In genomic region chr8:113735496-113736060, GRCm38 (mm10) we compare ENCODE assay signal across 17 mouse cellular contexts.
DNase-seq lines count a peak whose midpoint lies in the region; TF ChIP-seq lines count a peak whose summit lies in the region.
"Had no signal": no experiment of that assay in that cellular context is flagged by ENCODE, and none has a peak within 500 bp of the region (broad histone marks: within the 10 kb centered on the region; RNA-seq: fewer than 3 reads in every experiment).

No protein-coding gene starts in this region.

- TF ChIP-seq POLR2A in heart, adult 2 months (IDR thresholded peaks at IDR 0.05; ENCODE audit: insufficient read depth, low read depth, low read length), result no peak
- TF ChIP-seq POLR2A in lung, adult 2 months (IDR thresholded peaks at IDR 0.05; ENCODE audit: borderline replicate concordance, extremely low read depth, low read depth, low read length), result peak; percentile 27; the same call in 1 of the 2 replicates

- no peaks in the 10 kb centered on the region for H3K79me2 ChIP-seq in heart, adult 2 months (replicated peaks; ENCODE audit: control insufficient read depth, insufficient read depth, low read length)

- peaks cover 2% of the 10 kb centered on the region; the same call in 1 of the 2 replicates for H3K4me1 ChIP-seq in heart, adult 2 months (ENCODE audit: control insufficient read depth, insufficient read depth, low read length)
- H3K4me1 ChIP-seq in lung, adult 2 months (ENCODE audit: control insufficient read depth, insufficient read depth, low read length), result peaks cover 6% of the 10 kb centered on the region
- H3K4me1 ChIP-seq: embryonic facial prominence, embryonic 13.5 days; neural tube, embryonic 12.5 days had no signal

- no peak for TF ChIP-seq CTCF in heart, adult 2 months (IDR thresholded peaks at IDR 0.05)
- no peak for TF ChIP-seq CTCF in lung, adult 2 months (IDR thresholded peaks at IDR 0.05; ENCODE audit: insufficient read depth, low read length)

- peak; percentile 14 to 20 for DNase-seq in heart, adult 2 months
- no peak for DNase-seq in heart, postnatal 4 days
- peak; percentile 47 for DNase-seq in adrenal gland, postnatal 25 days
- peak; percentile 6 for DNase-seq in lung, adult 2 months
- DNase-seq in lung, postnatal 4 days, result peak; percentile 25 to 56
- no peak for DNase-seq in left cerebral cortex, postnatal 4 days
- DNase-seq in thymus, postnatal 14 days, result no peak
- DNase-seq in testis, postnatal 10 days (ENCODE audit: low spot score), result no peak
- DNase-seq: cerebellum, adult 2 months; kidney, adult 2 months; kidney, postnatal 14 days; right cerebral cortex, postnatal 14 days; thymus, postnatal 25 days had no signal

- H3K4me3 ChIP-seq in heart, adult 2 months, result no peak overlapping the region
- no peak overlapping the region for H3K4me3 ChIP-seq in lung, adult 2 months (replicated peaks; ENCODE audit: extremely low read depth, low read depth, low read length)
- H3K4me3 ChIP-seq: embryonic facial prominence, embryonic 13.5 days; neural tube, embryonic 12.5 days had no signal

- H3K27me3 ChIP-seq in heart, adult 2 months (ENCODE audit: control insufficient read depth, insufficient read depth, low read length), result no peaks in the 10 kb centered on the region
- H3K27me3 ChIP-seq: embryonic facial prominence, embryonic 13.5 days; neural tube, embryonic 12.5 days; Patski had no signal

- H3K27ac ChIP-seq in heart, adult 2 months, result peak overlapping the region; percentile 8; the same call in 1 of the 2 replicates
- H3K27ac ChIP-seq: embryonic facial prominence, embryonic 13.5 days; neural tube, embryonic 12.5 days; stomach, postnatal 0 days had no signal

- intact Hi-C loops in heart, adult 2 months (cut with DNase I), result no loop called here
- intact Hi-C loops in left cerebral cortex, postnatal 4 days (cut with DNase I), result no loop called here

- 48% methylated on average over 9 of the region's 9 CpGs for WGBS in heart, adult 2 months
- WGBS in lung, adult 2 months, result 56% methylated on average over 9 of the region's 9 CpGs

- H3K36me3 ChIP-seq in heart, adult 2 months (ENCODE audit: control insufficient read depth, insufficient read depth, low read length), result no peaks in the 10 kb centered on the region
- H3K36me3 ChIP-seq: embryonic facial prominence, embryonic 13.5 days; neural tube, embryonic 12.5 days had no signal

- 0 out of 2 replicates have a peak, but pooled peaks have one; percentile 59 for TF ChIP-seq EP300 in heart, adult 2 months (IDR thresholded peaks at IDR 0.05; ENCODE audit: insufficient read depth, low read depth, low read length)

- H3K9ac ChIP-seq in heart, adult 2 months (ENCODE audit: low read depth, low read length), result no peak overlapping the region
- H3K9ac ChIP-seq: embryonic facial prominence, embryonic 13.5 days; neural tube, embryonic 12.5 days had no signal

Comparison
In these comparisons a context has a peak if more than half of its experiments do, and no peak if none do; other contexts are left out.
1. DNase-seq: peak in heart, adult 2 months (2 of 2), adrenal gland, postnatal 25 days (single experiment), lung, adult 2 months (single experiment) and lung, postnatal 4 days (2 of 2); none in heart, postnatal 4 days (single experiment), left cerebral cortex, postnatal 4 days (single experiment), thymus, postnatal 14 days (single experiment) and testis, postnatal 10 days (single experiment).